Mouse (Mus musculus) T-cell, adult 2 months (primary cell): ENCODE measurements around the gene Pabpn1l.
"Not testable (repeated sequence)": the region's sequence is repeated elsewhere in the genome, so short reads cannot be mapped to it uniquely, and the experiment has no call there.

Source experiments
- DNase-seq: peaks from one replicate; pipeline ENCODE4 v3.0.0; 2022; ENCODE audit warnings: low spot score

The Pabpn1l gene

GRCm38 (mm10) chr8:122648192-122648970, 25.8 kb upstream of the Pabpn1l start:
- no peak for DNase-seq

GRCm38 (mm10) chr8:122646337-122646736, 23.8 kb upstream of the Pabpn1l start:
- DNase-seq, result no peak

- no peak for DNase-seq
These were observed 21.8 kb upstream of the Pabpn1l start for GRCm38 (mm10) chr8:122644175-122644954.

GRCm38 (mm10) chr8:122642071-122642470, 19.5 kb upstream of the Pabpn1l start:
- no peak for DNase-seq

GRCm38 (mm10) chr8:122641406-122641805, 18.9 kb upstream of the Pabpn1l start:
- DNase-seq, result no peak

- no peak for DNase-seq
These were observed 18.3 kb upstream of the Pabpn1l start for GRCm38 (mm10) chr8:122640825-122641224.

- DNase-seq, result no peak
These were observed 17.1 kb upstream of the Pabpn1l start for GRCm38 (mm10) chr8:122639521-122640248.

- DNase-seq, result no peak
These were observed 16.1 kb upstream of the Pabpn1l start for GRCm38 (mm10) chr8:122638601-122639000.

- no peak for DNase-seq
These were observed 14.7 kb upstream of the Pabpn1l start for GRCm38 (mm10) chr8:122637230-122637629.

- no peak for DNase-seq
These were observed 14.2 kb upstream of the Pabpn1l start for GRCm38 (mm10) chr8:122636803-122637175.

- no peak for DNase-seq
These were observed 13.6 kb upstream of the Pabpn1l start for GRCm38 (mm10) chr8:122635878-122636802.

GRCm38 (mm10) chr8:122633205-122633604, 10.7 kb upstream of the Pabpn1l start:
- DNase-seq, result no peak

- DNase-seq, result not testable (repeated sequence)
These were observed 9.6 kb upstream of the Pabpn1l start for GRCm38 (mm10) chr8:122632134-122632533.

- DNase-seq, result no peak
These were observed 8.2 kb upstream of the Pabpn1l start for GRCm38 (mm10) chr8:122630696-122631095.

GRCm38 (mm10) chr8:122629388-122629787, 6.8 kb upstream of the Pabpn1l start:
- DNase-seq, result no peak

- no peak for DNase-seq
These were observed 4.4 kb upstream of the Pabpn1l start for GRCm38 (mm10) chr8:122626896-122627295.

GRCm38 (mm10) chr8:122625811-122626210, 3.3 kb upstream of the Pabpn1l start:
- no peak for DNase-seq

- no peak for DNase-seq
These were observed 2.1 kb upstream of the Pabpn1l start for GRCm38 (mm10) chr8:122624653-122625052.

GRCm38 (mm10) chr8:122623844-122624642, 1.5 kb upstream of the Pabpn1l start:
- no peak for DNase-seq

- DNase-seq, result no peak
These were observed 2.1 kb downstream of the Pabpn1l start for GRCm38 (mm10) chr8:122620446-122620845.
